Mouse (Mus musculus): Measurements from ENCODE around the gene Oaz2.

DNA sequence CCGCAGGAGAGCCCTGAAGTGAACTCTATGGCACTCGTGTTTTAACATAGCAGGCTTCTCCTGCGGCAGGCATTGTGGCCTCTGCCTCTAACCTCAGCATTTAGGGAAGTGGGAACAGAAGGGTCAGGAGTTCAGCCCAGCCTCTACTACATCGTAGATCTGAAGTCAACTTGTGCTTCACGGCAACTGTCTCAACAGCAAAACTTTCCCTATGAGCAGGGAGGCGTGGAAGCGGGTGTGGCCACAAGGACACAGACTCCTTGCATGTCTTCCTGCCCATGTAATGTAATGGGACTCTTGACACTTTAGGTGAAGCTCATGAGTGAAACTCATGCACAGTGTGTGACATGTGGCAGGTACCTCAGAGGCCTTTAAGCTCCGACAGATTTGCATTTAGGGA lies 12.3 kb upstream of the Oaz2 start:
- no peak for TF ChIP-seq CTCF (conservative IDR thresholded peaks at IDR 0.05 in 1 of 2, IDR thresholded peaks at IDR 0.05 in 1 of 2; ENCODE audit: low read depth in 2 of 2, low read length in 2 of 2)
- TF ChIP-seq POLR2AphosphoS2 (IDR thresholded peaks at IDR 0.05; ENCODE audit: low read depth, low read length) = no peak
- TF ChIP-seq ZNF384 (IDR thresholded peaks at IDR 0.05; ENCODE audit: low read depth, low read length) = no peak
- no peak for TF ChIP-seq ZKSCAN1 (IDR thresholded peaks at IDR 0.05; ENCODE audit: borderline replicate concordance, low read depth, low read length)
- TF ChIP-seq EP300 (IDR thresholded peaks at IDR 0.05; ENCODE audit: low read length) = 0 out of 2 replicates have a peak, but pooled peaks have one; percentile 8
